Mouse (Mus musculus) stomach, embryonic 16.5 days (tissue): ENCODE results near the gene Asxl2. TPM values are rescaled to one million over a fixed set of nuclear protein-coding genes. Genes with fewer than 3 reads are reported as not detected.
"Not testable (repeated sequence)": the region's sequence is repeated elsewhere in the genome, so short reads cannot be mapped to it uniquely, and the experiment has no call there.

Experiments used
- ATAC-seq: fragments of 200-750 bp; cut with Nextera tagmentation; 2 replicates; pipeline ENCODE4 v1.8.0; 2017; ENCODE audit warnings: moderate number of reproducible peaks, moderate TSS enrichment; ENCODE audit not compliant: insufficient read depth, low FRiP score
- H3K27ac ChIP-seq: fragments of 300-500 bp; sonication (generic); 2 replicates; pipeline ENCODE4 v1.5.1; 2014; ENCODE audit warnings: low read length
- H3K27me3 ChIP-seq: fragments of 300-500 bp; sonication (generic); 2 replicates; pipeline ENCODE4 v1.6.1; 2014; ENCODE audit warnings: low read length, control low read depth, mixed read lengths; ENCODE audit not compliant: control insufficient read depth, insufficient read depth
- H3K36me3 ChIP-seq: fragments of 300-500 bp; sonication (generic); 2 replicates; pipeline ENCODE4 v1.6.1; 2014; ENCODE audit warnings: low read length; ENCODE audit not compliant: control insufficient read depth, insufficient read depth
- H3K4me1 ChIP-seq: fragments of 300-500 bp; sonication (generic); 2 replicates; pipeline ENCODE4 v1.6.1; 2014; ENCODE audit warnings: low read length, control low read depth, mixed read lengths; ENCODE audit not compliant: control insufficient read depth, insufficient read depth
- H3K4me2 ChIP-seq: fragments of 300-500 bp; sonication (generic); 2 replicates; pipeline ENCODE4 v1.6.1; 2014; ENCODE audit warnings: low read depth, low read length, mixed read lengths
- H3K4me3 ChIP-seq: fragments of 300-500 bp; sonication (generic); replicated peaks from 2 replicates; pipeline ENCODE4 v1.5.1; 2014; ENCODE audit warnings: mild to moderate bottlenecking, low read length
- H3K9ac ChIP-seq: fragments of 300-500 bp; sonication (generic); 2 replicates; pipeline ENCODE4 v1.6.1; 2014; ENCODE audit warnings: low read length
- H3K9me3 ChIP-seq: fragments of 300-500 bp; sonication (generic); replicated peaks from 2 replicates; pipeline ENCODE4 v1.6.1; 2016; ENCODE audit warnings: low read length, control low read depth; ENCODE audit not compliant: control insufficient read depth
- WGBS: fragments of 180-500 bp; shearing (Covaris S2); extraction: QIAGEN DNeasy Blood & Tissue Kit; methylation state at CpG from one replicate; pipeline ENCODE4 v1.1.7; 2014; 5-methylcytosine and 5-hydroxymethylcytosine counted together
- polyA plus RNA-seq: library from polyadenylated mRNA; unstranded; fragments of >200 nt; fragmentation: Nextera tagmentation; extraction: Ambion mirVana; gene quantifications from 2 replicates; pipeline ENCODE4 v1.2.1, GENCODE M21; 2015

The Asxl2 gene
- polyA plus RNA-seq, 1 experiment from 2014 or later: 18.8 TPM

DNA sequence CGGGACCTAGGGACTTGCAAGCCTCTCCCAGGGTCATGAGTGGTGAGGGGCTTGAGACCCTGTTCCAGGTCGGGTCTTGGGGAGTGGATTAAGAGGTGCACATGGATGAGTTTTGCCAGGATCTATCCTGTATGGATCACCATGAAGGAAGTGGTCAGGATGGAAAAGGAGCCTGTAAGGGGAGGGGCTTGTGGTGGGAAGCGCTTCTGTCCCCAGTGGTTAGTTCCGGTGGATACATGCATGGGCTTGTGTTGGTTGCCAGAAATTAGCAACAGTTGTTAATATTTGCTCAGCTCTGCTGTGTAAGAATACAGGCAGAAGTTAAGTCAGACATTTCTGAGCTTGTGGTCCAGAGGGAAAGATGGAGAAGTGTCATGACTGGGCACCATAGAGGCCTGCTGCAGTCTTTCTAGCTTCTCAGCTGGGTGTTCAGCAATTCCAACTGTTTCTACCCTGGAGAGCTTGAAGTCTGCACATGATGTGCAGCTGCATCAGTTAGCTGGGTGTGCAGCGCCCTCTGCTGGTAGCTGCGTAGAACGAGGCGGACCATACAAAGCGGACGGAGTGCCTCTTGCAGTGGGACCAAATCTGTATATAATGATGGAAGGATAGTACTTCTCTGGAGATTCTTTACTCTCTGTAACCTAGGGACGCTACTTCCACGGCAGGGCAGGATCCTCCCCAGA lies 35.9 kb upstream of the Asxl2 start:
- H3K4me3 ChIP-seq: no peak overlapping the region
- ATAC-seq: peak; percentile 67; the same call in 1 of the 2 replicates
- no peak overlapping the region; the same call in 1 of the 2 replicates for H3K9ac ChIP-seq
- H3K27me3 ChIP-seq: no peaks in the 10 kb centered on the region
- H3K4me1 ChIP-seq: no peaks in the 10 kb centered on the region
- H3K4me2 ChIP-seq: no peak overlapping the region
- no peaks in the 10 kb centered on the region for H3K9me3 ChIP-seq
- WGBS: 29% methylated on average over 12 of the region's 12 CpGs
- H3K27ac ChIP-seq: no peak overlapping the region
- peaks cover 6% of the 10 kb centered on the region for H3K36me3 ChIP-seq

DNA sequence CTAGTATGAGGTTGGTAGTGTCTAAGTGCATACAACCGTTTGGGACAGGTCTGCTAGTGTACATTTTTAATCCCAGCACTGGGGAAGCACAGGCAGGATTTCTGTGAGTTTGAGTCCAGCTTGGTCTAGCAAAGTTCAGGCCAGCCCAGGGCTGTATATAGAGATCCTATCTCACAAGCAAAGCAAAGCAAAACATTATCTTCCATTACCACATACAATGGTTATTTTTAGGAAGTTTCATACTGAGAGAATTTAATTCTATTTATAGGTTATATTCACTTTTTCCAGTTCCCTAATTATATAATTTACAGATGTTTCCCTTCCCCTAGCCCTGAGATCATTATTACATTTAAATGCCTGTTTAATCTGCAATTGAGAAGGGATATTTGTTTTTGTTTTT lies 35.4 kb upstream of the Asxl2 start:
- no peaks in the 10 kb centered on the region for H3K27me3 ChIP-seq
- no peak overlapping the region for H3K4me3 ChIP-seq
- H3K9ac ChIP-seq: no peak overlapping the region
- H3K36me3 ChIP-seq: peaks cover 6% of the 10 kb centered on the region
- ATAC-seq: no peak
- H3K4me2 ChIP-seq: no peak overlapping the region
- H3K9me3 ChIP-seq: no peaks in the 10 kb centered on the region
- H3K4me1 ChIP-seq: no peaks in the 10 kb centered on the region
- no peak overlapping the region for H3K27ac ChIP-seq
- 64% methylated on average over 1 of the region's 1 CpGs for WGBS

DNA sequence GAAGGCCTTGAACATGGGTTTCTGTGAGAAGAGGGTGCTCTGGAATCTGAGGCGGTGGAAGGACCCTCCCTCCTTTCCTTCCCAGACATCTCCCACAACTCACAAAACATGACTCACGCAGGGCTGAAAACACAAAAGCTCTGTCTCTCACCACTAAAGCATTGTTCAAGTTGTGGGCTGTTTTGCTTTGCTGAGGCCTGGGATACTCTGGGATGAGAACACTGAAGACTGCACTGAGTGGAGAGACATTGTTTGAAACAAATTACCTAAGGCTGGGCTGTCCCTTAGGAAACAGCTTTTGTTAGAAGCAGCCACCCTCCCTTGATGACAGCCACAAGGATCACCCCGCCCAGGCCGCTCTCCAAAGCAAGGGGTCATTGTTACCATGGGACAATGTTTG lies 33.5 kb upstream of the Asxl2 start:
- Histone ChIP-seq H3K9ac (no peak overlapping the region), H3K4me1 (no peaks in the 10 kb centered on the region), H3K9me3 (no peaks in the 10 kb centered on the region), H3K27ac (no peak overlapping the region), H3K36me3 (peaks cover 4% of the 10 kb centered on the region), H3K4me3 (no peak overlapping the region), H3K27me3 (no peaks in the 10 kb centered on the region), H3K4me2 (no peak overlapping the region)
- WGBS: 74% methylated on average over 4 of the region's 4 CpGs
- no peak for ATAC-seq

DNA sequence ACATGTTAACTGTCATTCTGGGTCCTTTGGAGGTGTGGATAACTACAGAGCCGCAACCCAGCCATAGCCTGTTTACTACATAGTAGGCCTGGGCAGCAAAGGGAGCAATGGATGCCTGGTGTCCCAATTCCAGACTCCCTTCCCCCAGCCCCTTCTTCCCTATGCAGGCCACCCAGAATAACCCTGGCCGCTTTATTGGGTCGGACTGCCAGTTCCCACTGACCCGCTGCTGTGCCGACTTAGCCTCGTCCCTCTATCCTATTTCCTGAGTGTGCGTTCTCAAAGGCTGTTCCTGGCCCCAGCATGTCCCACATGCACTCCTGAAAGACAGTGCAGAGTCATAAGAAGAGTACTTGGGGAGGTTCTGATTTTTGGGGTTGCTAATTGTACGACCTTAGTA lies 29.7 kb upstream of the Asxl2 start:
- no peak for ATAC-seq
- H3K27ac ChIP-seq: no peak overlapping the region
- no peaks in the 10 kb centered on the region for H3K9me3 ChIP-seq
- no peaks in the 10 kb centered on the region for H3K4me1 ChIP-seq
- 92% methylated on average over 8 of the region's 8 CpGs for WGBS
- no peaks in the 10 kb centered on the region for H3K27me3 ChIP-seq
- no peak overlapping the region for H3K9ac ChIP-seq
- no peak overlapping the region for H3K4me3 ChIP-seq
- no peaks in the 10 kb centered on the region for H3K36me3 ChIP-seq
- H3K4me2 ChIP-seq: no peak overlapping the region

DNA sequence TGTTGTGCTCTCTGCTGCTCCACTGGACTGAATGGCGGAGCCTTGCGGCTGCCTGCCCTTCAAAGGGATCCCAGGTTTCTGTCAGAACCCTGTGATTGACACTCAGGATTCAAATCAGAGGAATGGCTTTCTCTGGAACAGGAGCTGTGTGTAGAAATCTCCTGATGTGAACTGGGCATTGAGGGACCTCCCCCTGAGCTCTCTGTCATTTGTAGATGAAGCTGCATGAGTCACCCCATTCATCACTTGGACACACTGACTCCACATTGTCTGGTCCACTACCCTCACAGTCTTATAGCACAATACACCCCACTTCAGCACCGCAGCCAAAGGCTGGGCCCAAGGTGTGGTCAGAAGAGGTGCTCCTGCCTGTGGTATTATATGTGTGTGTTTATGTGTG lies 21.0 kb upstream of the Asxl2 start:
- H3K36me3 ChIP-seq, ATAC-seq, H3K4me2 ChIP-seq, H3K4me1 ChIP-seq, H3K27ac ChIP-seq, H3K9ac ChIP-seq, H3K27me3 ChIP-seq, H3K4me3 ChIP-seq, H3K9me3 ChIP-seq: not testable (repeated sequence)
- 84% methylated on average over 3 of the region's 3 CpGs for WGBS

DNA sequence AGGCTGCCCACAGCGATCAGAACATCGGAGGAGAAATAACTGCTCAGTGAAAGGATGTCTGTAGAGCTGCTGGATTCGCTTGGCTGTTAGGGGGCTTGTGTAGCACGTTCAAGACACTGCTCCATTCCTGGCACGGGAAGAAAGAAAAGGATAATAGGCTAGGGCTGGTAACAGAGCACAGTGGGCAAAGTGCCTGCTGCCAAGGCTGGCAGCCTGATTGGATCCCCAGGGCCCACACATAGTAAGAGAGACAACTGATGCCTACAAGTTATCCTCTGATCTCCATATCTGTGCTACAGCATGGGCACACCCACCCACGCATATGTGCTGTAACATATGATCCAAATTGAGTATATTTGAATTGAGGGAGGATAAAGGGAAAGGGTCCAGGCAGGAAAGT lies 20.1 kb upstream of the Asxl2 start:
- Histone ChIP-seq H3K27me3 (no peaks in the 10 kb centered on the region), H3K9ac (no peak overlapping the region), H3K9me3 (no peaks in the 10 kb centered on the region), H3K4me2 (no peak overlapping the region), H3K36me3 (no peaks in the 10 kb centered on the region), H3K27ac (no peak overlapping the region), H3K4me1 (no peaks in the 10 kb centered on the region), H3K4me3 (no peak overlapping the region)
- WGBS: 93% methylated on average over 6 of the region's 6 CpGs
- ATAC-seq: no peak

DNA sequence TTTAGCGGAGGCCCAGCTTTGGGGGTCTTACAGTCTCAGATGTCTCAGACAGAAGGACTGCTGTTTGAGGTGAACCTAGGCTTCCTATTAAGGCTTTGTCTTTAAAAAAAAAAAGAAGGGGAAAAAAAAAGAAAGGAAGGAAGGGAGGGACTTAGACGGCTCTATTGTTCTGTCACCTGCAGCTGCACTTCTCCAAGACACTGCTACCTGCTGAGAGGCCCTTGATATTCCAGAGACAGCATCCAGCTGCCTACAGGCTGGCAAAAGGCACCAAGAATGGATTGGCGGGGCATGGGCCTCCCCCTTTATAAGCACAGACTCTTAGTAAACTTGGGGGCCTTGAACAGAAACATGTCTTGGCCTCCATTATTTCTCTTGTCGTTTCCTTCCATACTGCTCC lies 11.7 kb upstream of the Asxl2 start:
- no peaks in the 10 kb centered on the region for H3K36me3 ChIP-seq
- H3K4me1 ChIP-seq: no peaks in the 10 kb centered on the region
- 90% methylated on average over 4 of the region's 4 CpGs for WGBS
- H3K9ac ChIP-seq: no peak overlapping the region
- no peak for ATAC-seq
- no peak overlapping the region for H3K4me2 ChIP-seq
- H3K27me3 ChIP-seq: no peaks in the 10 kb centered on the region
- no peaks in the 10 kb centered on the region for H3K9me3 ChIP-seq
- no peak overlapping the region for H3K27ac ChIP-seq
- H3K4me3 ChIP-seq: no peak overlapping the region

DNA sequence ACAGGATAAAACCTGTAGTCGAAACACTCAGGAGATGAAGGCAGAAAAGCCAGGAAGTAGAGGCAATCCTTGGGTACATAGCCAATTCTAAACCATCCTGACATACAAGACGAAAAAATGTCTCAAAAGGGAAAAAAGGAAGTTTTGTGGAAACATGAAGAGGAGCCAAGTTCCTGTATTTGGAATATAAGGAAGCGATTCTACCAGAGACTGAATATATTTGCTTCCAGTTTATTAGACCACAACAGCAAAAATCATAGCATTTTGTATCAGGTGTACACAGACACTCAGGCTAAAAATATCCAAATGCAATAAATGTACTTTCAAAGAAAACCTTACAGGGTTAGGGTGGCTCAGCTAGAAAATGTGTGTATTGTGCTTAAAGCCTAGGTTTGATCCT lies 7.9 kb upstream of the Asxl2 start:
- no peak overlapping the region for H3K4me2 ChIP-seq
- 88% methylated on average over 3 of the region's 3 CpGs for WGBS
- ATAC-seq: no peak
- no peak overlapping the region for H3K9ac ChIP-seq
- no peaks in the 10 kb centered on the region for H3K4me1 ChIP-seq
- H3K27ac ChIP-seq: no peak overlapping the region
- no peaks in the 10 kb centered on the region for H3K9me3 ChIP-seq
- H3K27me3 ChIP-seq: no peaks in the 10 kb centered on the region
- no peak overlapping the region for H3K4me3 ChIP-seq
- H3K36me3 ChIP-seq: no peaks in the 10 kb centered on the region

DNA sequence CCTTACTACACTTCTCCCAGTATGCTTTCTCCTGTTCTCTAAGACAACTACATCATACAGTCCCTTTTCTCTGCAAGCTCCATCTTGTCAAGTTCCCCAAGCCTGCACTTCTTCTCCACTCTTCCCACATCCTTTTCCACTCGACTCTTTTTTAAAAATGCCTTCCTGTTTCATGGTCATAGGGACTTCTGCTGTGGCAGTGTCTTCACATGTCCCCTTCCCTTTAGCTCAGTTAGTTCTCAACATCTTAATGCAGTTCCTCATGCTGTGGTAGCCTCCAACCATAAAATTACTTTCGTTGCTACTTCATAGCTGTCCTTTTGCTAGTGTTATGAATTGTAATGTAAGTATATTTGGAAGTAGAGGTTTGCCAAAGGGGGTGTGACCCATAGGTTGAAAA lies 6.1 kb upstream of the Asxl2 start:
- Histone ChIP-seq H3K36me3 (no peaks in the 10 kb centered on the region), H3K27ac (no peak overlapping the region), H3K4me3 (no peak overlapping the region), H3K4me2 (no peak overlapping the region), H3K4me1 (peaks cover 14% of the 10 kb centered on the region), H3K9me3 (no peaks in the 10 kb centered on the region), H3K9ac (no peak overlapping the region), H3K27me3 (no peaks in the 10 kb centered on the region)
- no peak for ATAC-seq
- 78% methylated on average over 2 of the region's 2 CpGs for WGBS
